Mouse (Mus musculus) lung, postnatal 0 days (tissue): ENCODE results near the gene Tesc. TPM values are rescaled to one million over a fixed set of nuclear protein-coding genes. Genes with fewer than 3 reads are reported as not detected.

Experiments used
- ATAC-seq: fragments of 200-750 bp; cut with Nextera tagmentation; 2 replicates; pipeline ENCODE4 v1.8.0; 2017; ENCODE audit warnings: moderate library complexity
- DNase-seq: peaks from one replicate; pipeline ENCODE4 v3.0.0-alpha.2; 2016; ENCODE audit warnings: low spot score
- H3K27ac ChIP-seq: fragments of 300-500 bp; sonication (generic); 2 replicates; pipeline ENCODE4 v1.5.1; 2014; ENCODE audit warnings: antibody characterized with exemption, mild to moderate bottlenecking, low read length, mixed read lengths
- H3K27me3 ChIP-seq: fragments of 300-500 bp; sonication (generic); replicated peaks from 2 replicates; pipeline ENCODE4 v1.6.1; 2014; ENCODE audit warnings: low read length, mixed read lengths; ENCODE audit not compliant: insufficient read depth
- H3K36me3 ChIP-seq: fragments of 300-500 bp; sonication (generic); 2 replicates; pipeline ENCODE4 v1.6.1; 2014; ENCODE audit warnings: low read length, mixed read lengths; ENCODE audit not compliant: insufficient read depth
- H3K4me1 ChIP-seq: fragments of 300-500 bp; sonication (generic); 2 replicates; pipeline ENCODE4 v1.6.1; 2014; ENCODE audit warnings: antibody characterized with exemption, low read depth, low read length, mixed read lengths; ENCODE audit not compliant: insufficient read depth
- H3K4me2 ChIP-seq: fragments of 300-500 bp; sonication (generic); replicated peaks from 2 replicates; pipeline ENCODE4 v1.6.1; 2014; ENCODE audit warnings: low read depth, mild to moderate bottlenecking, low read length, moderate library complexity, mixed read lengths
- H3K4me3 ChIP-seq: fragments of 300-500 bp; sonication (generic); 2 replicates; pipeline ENCODE4 v1.5.1; 2014; ENCODE audit warnings: low read depth, low read length
- H3K9ac ChIP-seq: fragments of 300-500 bp; sonication (generic); replicated peaks from 2 replicates; pipeline ENCODE4 v1.6.1; 2014; ENCODE audit warnings: low read depth, mild to moderate bottlenecking
- H3K9me3 ChIP-seq: fragments of 300-500 bp; sonication (generic); 2 replicates; pipeline ENCODE4 v1.6.1; 2016; ENCODE audit warnings: low read length, mixed read lengths
- CTCF ChIP-seq: IDR thresholded peaks from 2 replicates; pipeline ENCODE4 v1.5.1; 2016; ENCODE audit warnings: antibody characterized with exemption, mild to moderate bottlenecking
- EP300 ChIP-seq: IDR thresholded peaks from 2 replicates; pipeline ENCODE4 v1.6.1; 2016; ENCODE audit warnings: antibody characterized with exemption, mild to moderate bottlenecking, control low read depth
- WGBS: fragments of 180-500 bp; shearing (Covaris S2); extraction: QIAGEN DNeasy Blood & Tissue Kit; methylation state at CpG from one replicate; pipeline ENCODE4 v1.1.7; 2014; 5-methylcytosine and 5-hydroxymethylcytosine counted together
- polyA plus RNA-seq: library from polyadenylated mRNA; unstranded; fragments of >200 nt; fragmentation: Nextera tagmentation; extraction: Ambion mirVana; gene quantifications from 2 replicates; pipeline ENCODE4 v1.2.1, GENCODE M21; 2015

The Tesc gene
- polyA plus RNA-seq, 1 experiment from 2014 or later = 1.5 TPM

GRCm38 (mm10) chr5:118034632-118035031 lies 7.1 kb downstream of the Tesc start:
- WGBS = 76% methylated on average over 1 of the region's 1 CpGs
- no peak overlapping the region for H3K4me3 ChIP-seq
- no peak for ATAC-seq
- H3K4me1 ChIP-seq = no peaks in the 10 kb centered on the region
- TF ChIP-seq EP300 = no peak
- TF ChIP-seq CTCF = no peak
- H3K36me3 ChIP-seq = no peaks in the 10 kb centered on the region
- 0 out of 2 replicates have a peak, but pooled peaks cover under 1% of the 10 kb centered on the region for H3K27me3 ChIP-seq
- H3K4me2 ChIP-seq = no peak overlapping the region
- DNase-seq = no peak
- no peak overlapping the region for H3K9ac ChIP-seq
- H3K27ac ChIP-seq = no peak overlapping the region
- H3K9me3 ChIP-seq = peaks cover 3% of the 10 kb centered on the region; the same call in 1 of the 2 replicates

GRCm38 (mm10) chr5:118035786-118036185 lies 8.2 kb downstream of the Tesc start:
- Histone ChIP-seq H3K9me3 (peaks cover 3% of the 10 kb centered on the region; the same call in 1 of the 2 replicates), H3K27me3 (no peaks in the 10 kb centered on the region), H3K9ac (no peak overlapping the region), H3K4me1 (no peaks in the 10 kb centered on the region), H3K4me2 (no peak overlapping the region), H3K27ac (no peak overlapping the region), H3K4me3 (no peak overlapping the region), H3K36me3 (no peaks in the 10 kb centered on the region)
- no peak for TF ChIP-seq EP300
- no peak for TF ChIP-seq CTCF
- 38% methylated on average over 3 of the region's 3 CpGs for WGBS
- no peak for ATAC-seq
- no peak for DNase-seq

- H3K4me1 ChIP-seq = no peaks in the 10 kb centered on the region
- no peak overlapping the region for H3K9ac ChIP-seq
- H3K9me3 ChIP-seq = peaks cover 3% of the 10 kb centered on the region; the same call in 1 of the 2 replicates
- 23% methylated on average over 25 of the region's 25 CpGs for WGBS
- no peak overlapping the region for H3K27ac ChIP-seq
- no peaks in the 10 kb centered on the region for H3K36me3 ChIP-seq
- H3K4me3 ChIP-seq = no peak overlapping the region
- no peaks in the 10 kb centered on the region for H3K27me3 ChIP-seq
- DNase-seq = no peak
- peak; percentile 25 for ATAC-seq
- TF ChIP-seq CTCF = no peak
- 0 out of 2 replicates have a peak overlapping the region, but pooled peaks have one; percentile 9 for H3K4me2 ChIP-seq
Measured at GRCm38 (mm10) chr5:118036888-118037797, 9.6 kb downstream of the Tesc start.

- Histone ChIP-seq H3K9me3 (peaks cover 3% of the 10 kb centered on the region; the same call in 1 of the 2 replicates), H3K4me2 (0 out of 2 replicates have a peak overlapping the region, but pooled peaks have one; percentile 9), H3K4me1 (no peaks in the 10 kb centered on the region), H3K27me3 (no peaks in the 10 kb centered on the region), H3K4me3 (no peak overlapping the region), H3K27ac (no peak overlapping the region), H3K9ac (no peak overlapping the region), H3K36me3 (no peaks in the 10 kb centered on the region)
- DNase-seq (peak; percentile 44), ATAC-seq (peak; percentile 69)
- 12% methylated on average over 9 of the region's 10 CpGs for WGBS
- TF ChIP-seq CTCF (no peak), EP300 (no peak)
Measured at GRCm38 (mm10) chr5:118037798-118038484, 10.4 kb downstream of the Tesc start.

- H3K27ac ChIP-seq = no peak overlapping the region
- no peak for TF ChIP-seq CTCF
- no peak for TF ChIP-seq EP300
- ATAC-seq = no peak
- H3K36me3 ChIP-seq = no peaks in the 10 kb centered on the region
- no peaks in the 10 kb centered on the region for H3K27me3 ChIP-seq
- no peak overlapping the region for H3K9ac ChIP-seq
- peaks cover 3% of the 10 kb centered on the region; the same call in 1 of the 2 replicates for H3K9me3 ChIP-seq
- WGBS = 27% methylated on average over 12 of the region's 12 CpGs
- no peaks in the 10 kb centered on the region for H3K4me1 ChIP-seq
- DNase-seq = no peak
- H3K4me3 ChIP-seq = no peak overlapping the region
- H3K4me2 ChIP-seq = no peak overlapping the region
Measured at GRCm38 (mm10) chr5:118039241-118039668, 11.7 kb downstream of the Tesc start.

GRCm38 (mm10) chr5:118042599-118042998 lies 15.1 kb downstream of the Tesc start:
- Histone ChIP-seq H3K4me2 (no peak overlapping the region), H3K9ac (no peak overlapping the region), H3K27me3 (no peaks in the 10 kb centered on the region), H3K4me1 (no peaks in the 10 kb centered on the region), H3K27ac (no peak overlapping the region), H3K4me3 (no peak overlapping the region), H3K9me3 (no peaks in the 10 kb centered on the region), H3K36me3 (no peaks in the 10 kb centered on the region)
- 60% methylated on average over 6 of the region's 6 CpGs for WGBS
- no peak for ATAC-seq
- TF ChIP-seq CTCF (no peak), EP300 (no peak)
- DNase-seq = no peak
